Mouse (Mus musculus) forebrain, embryonic 12.5 days (tissue): Measurements from ENCODE around the gene 1700010B08Rik. TPM values are rescaled to one million over a fixed set of nuclear protein-coding genes. Genes with fewer than 3 reads are reported as not detected.
"Not testable (repeated sequence)": the region's sequence is repeated elsewhere in the genome, so short reads cannot be mapped to it uniquely, and the experiment has no call there.

ENCODE experiments used
- ATAC-seq: fragments of 200-750 bp; cut with Nextera tagmentation; 2 replicates; pipeline ENCODE4 v1.8.0; 2017; ENCODE audit warnings: moderate TSS enrichment; ENCODE audit not compliant: low FRiP score
- H3K27ac ChIP-seq: fragments of 300-500 bp; sonication (generic); 2 replicates; pipeline ENCODE4 v1.5.1; 2016; ENCODE audit warnings: mild to moderate bottlenecking
- H3K27me3 ChIP-seq: fragments of 300-500 bp; sonication (generic); 2 replicates; pipeline ENCODE4 v1.6.1; 2016; ENCODE audit warnings: mild to moderate bottlenecking
- H3K36me3 ChIP-seq: fragments of 300-500 bp; sonication (generic); replicated peaks from 2 replicates; pipeline ENCODE4 v1.6.1; 2016; ENCODE audit warnings: mild to moderate bottlenecking
- H3K4me1 ChIP-seq: fragments of 300-500 bp; sonication (generic); 2 replicates; pipeline ENCODE4 v1.6.1; 2016
- H3K4me2 ChIP-seq: fragments of 300-500 bp; sonication (generic); 2 replicates; pipeline ENCODE4 v1.6.1; 2016; ENCODE audit warnings: mild to moderate bottlenecking, moderate library complexity
- H3K4me3 ChIP-seq: fragments of 300-500 bp; sonication (generic); replicated peaks from 2 replicates; pipeline ENCODE4 v1.5.1; 2016; ENCODE audit warnings: mild to moderate bottlenecking
- H3K9ac ChIP-seq: fragments of 300-500 bp; sonication (generic); 2 replicates; pipeline ENCODE4 v1.6.1; 2016; ENCODE audit warnings: mild to moderate bottlenecking
- H3K9me3 ChIP-seq: fragments of 300-500 bp; sonication (generic); 2 replicates; pipeline ENCODE4 v1.6.1; 2016
- WGBS: fragments of 180-500 bp; shearing (Covaris S2); methylation state at CpG from one replicate; pipeline ENCODE4 v1.1.7; 2016; 5-methylcytosine and 5-hydroxymethylcytosine counted together
- polyA plus RNA-seq: library from polyadenylated mRNA; unstranded; fragments of >200 nt; fragmentation: Nextera tagmentation; extraction: Ambion mirVana; gene quantifications from 2 replicates; pipeline ENCODE4 v1.2.1, GENCODE M21; 2016

1700010B08Rik gene
- polyA plus RNA-seq, 1 experiment from 2014 or later = not detected

GRCm38 (mm10) chr2:173702096-173702866, 16.9 kb upstream of the 1700010B08Rik start:
- no peaks in the 10 kb centered on the region for H3K27me3 ChIP-seq
- no peaks in the 10 kb centered on the region for H3K9me3 ChIP-seq
- no peaks in the 10 kb centered on the region for H3K4me1 ChIP-seq
- ATAC-seq = no peak
- no peak overlapping the region for H3K9ac ChIP-seq
- H3K4me3 ChIP-seq = no peak overlapping the region
- H3K27ac ChIP-seq = peak overlapping the region; percentile 42; the same call in 1 of the 2 replicates
- peaks cover 57% of the 10 kb centered on the region for H3K36me3 ChIP-seq
- 85% methylated on average over 16 of the region's 16 CpGs for WGBS
- no peak overlapping the region for H3K4me2 ChIP-seq

GRCm38 (mm10) chr2:173702867-173703237, 16.4 kb upstream of the 1700010B08Rik start:
- Histone ChIP-seq H3K9me3 (no peaks in the 10 kb centered on the region), H3K27ac (no peak overlapping the region)
- 93% methylated on average over 12 of the region's 12 CpGs for WGBS

GRCm38 (mm10) chr2:173705827-173706551, 13.2 kb upstream of the 1700010B08Rik start:
- ATAC-seq = no peak
- WGBS = 86% methylated on average over 15 of the region's 15 CpGs
- Histone ChIP-seq H3K27me3 (no peaks in the 10 kb centered on the region), H3K4me3 (no peak overlapping the region), H3K4me2 (no peak overlapping the region), H3K9me3 (no peaks in the 10 kb centered on the region), H3K4me1 (no peaks in the 10 kb centered on the region), H3K9ac (no peak overlapping the region), H3K36me3 (peaks cover 37% of the 10 kb centered on the region), H3K27ac (no peak overlapping the region)

More at GRCm38 (mm10) chr2:173702867-173703237, 16.4 kb upstream of the 1700010B08Rik start:
- Histone ChIP-seq H3K4me1 (no peaks in the 10 kb centered on the region), H3K36me3 (peaks cover 55% of the 10 kb centered on the region), H3K9ac (no peak overlapping the region), H3K27me3 (no peaks in the 10 kb centered on the region), H3K4me2 (no peak overlapping the region), H3K4me3 (no peak overlapping the region)
- ATAC-seq = no peak

GRCm38 (mm10) chr2:173707626-173708025, 11.6 kb upstream of the 1700010B08Rik start:
- not testable (repeated sequence) for H3K27ac ChIP-seq, H3K4me3 ChIP-seq, H3K9ac ChIP-seq, H3K4me1 ChIP-seq, ATAC-seq, H3K27me3 ChIP-seq, H3K4me2 ChIP-seq, H3K9me3 ChIP-seq
- peaks cover 21% of the 10 kb centered on the region for H3K36me3 ChIP-seq

GRCm38 (mm10) chr2:173710193-173710592, 9.0 kb upstream of the 1700010B08Rik start:
- Histone ChIP-seq H3K4me3 (no peak overlapping the region), H3K27ac (0 out of 2 replicates have a peak overlapping the region, but pooled peaks have one; percentile 13), H3K36me3 (peaks cover 6% of the 10 kb centered on the region; the same call in 1 of the 2 replicates), H3K4me2 (no peak overlapping the region), H3K9me3 (no peaks in the 10 kb centered on the region), H3K4me1 (peaks cover 17% of the 10 kb centered on the region), H3K27me3 (no peaks in the 10 kb centered on the region), H3K9ac (no peak overlapping the region)
- 85% methylated on average over 6 of the region's 6 CpGs for WGBS
- no peak for ATAC-seq

- H3K4me1 ChIP-seq = peaks cover 17% of the 10 kb centered on the region
- no peaks in the 10 kb centered on the region for H3K9me3 ChIP-seq
- no peaks in the 10 kb centered on the region for H3K27me3 ChIP-seq
- peaks cover 3% of the 10 kb centered on the region; the same call in 1 of the 2 replicates for H3K36me3 ChIP-seq
- 64% methylated on average over 10 of the region's 10 CpGs for WGBS
- H3K4me2 ChIP-seq = no peak overlapping the region
- 0 out of 2 replicates have a peak, but pooled peaks have one; percentile 13 for ATAC-seq
- H3K4me3 ChIP-seq = no peak overlapping the region
- 0 out of 2 replicates have a peak overlapping the region, but pooled peaks have one; percentile 11 for H3K27ac ChIP-seq
- no peak overlapping the region for H3K9ac ChIP-seq
Observed at GRCm38 (mm10) chr2:173712656-173713055, 6.6 kb upstream of the 1700010B08Rik start.

- ATAC-seq = no peak
- Histone ChIP-seq H3K27ac (no peak overlapping the region), H3K4me1 (peaks cover 17% of the 10 kb centered on the region), H3K4me3 (no peak overlapping the region), H3K9me3 (no peaks in the 10 kb centered on the region), H3K9ac (no peak overlapping the region), H3K4me2 (no peak overlapping the region), H3K36me3 (no peaks in the 10 kb centered on the region; the same call in 1 of the 2 replicates), H3K27me3 (no peaks in the 10 kb centered on the region)
- 77% methylated on average over 4 of the region's 4 CpGs for WGBS
Observed at GRCm38 (mm10) chr2:173713241-173713640, 6.0 kb upstream of the 1700010B08Rik start.

GRCm38 (mm10) chr2:173714620-173715218, 4.5 kb upstream of the 1700010B08Rik start:
- ATAC-seq = peak; percentile 66
- Histone ChIP-seq H3K4me1 (peaks cover 17% of the 10 kb centered on the region), H3K9me3 (no peaks in the 10 kb centered on the region), H3K4me2 (no peak overlapping the region), H3K36me3 (no peaks in the 10 kb centered on the region), H3K27me3 (no peaks in the 10 kb centered on the region), H3K4me3 (no peak overlapping the region), H3K27ac (0 out of 2 replicates have a peak overlapping the region, but pooled peaks have one; percentile 26), H3K9ac (no peak overlapping the region)
- 42% methylated on average over 8 of the region's 8 CpGs for WGBS

- peaks cover 17% of the 10 kb centered on the region for H3K4me1 ChIP-seq
- H3K9me3 ChIP-seq = no peaks in the 10 kb centered on the region
- H3K27me3 ChIP-seq = no peaks in the 10 kb centered on the region
- H3K9ac ChIP-seq = no peak overlapping the region
- no peak overlapping the region for H3K4me3 ChIP-seq
- ATAC-seq = no peak
- H3K4me2 ChIP-seq = no peak overlapping the region
- H3K36me3 ChIP-seq = no peaks in the 10 kb centered on the region
- WGBS = 94% methylated on average over 5 of the region's 5 CpGs
- H3K27ac ChIP-seq = no peak overlapping the region
Observed at GRCm38 (mm10) chr2:173716966-173717365, 2.2 kb upstream of the 1700010B08Rik start.

GRCm38 (mm10) chr2:173722251-173722857, 3.1 kb downstream of the 1700010B08Rik start:
- H3K27me3 ChIP-seq = no peaks in the 10 kb centered on the region
- no peak overlapping the region for H3K9ac ChIP-seq
- H3K4me2 ChIP-seq = no peak overlapping the region
- H3K4me1 ChIP-seq = 0 out of 2 replicates have a peak, but pooled peaks cover 5% of the 10 kb centered on the region
- ATAC-seq = no peak
- no peak overlapping the region for H3K4me3 ChIP-seq
- 87% methylated on average over 11 of the region's 11 CpGs for WGBS
- H3K9me3 ChIP-seq = no peaks in the 10 kb centered on the region
- H3K27ac ChIP-seq = no peak overlapping the region
- no peaks in the 10 kb centered on the region for H3K36me3 ChIP-seq

GRCm38 (mm10) chr2:173724382-173724781, 5.2 kb downstream of the 1700010B08Rik start:
- Histone ChIP-seq H3K9me3 (no peaks in the 10 kb centered on the region), H3K27me3 (no peaks in the 10 kb centered on the region), H3K9ac (no peak overlapping the region), H3K36me3 (no peaks in the 10 kb centered on the region), H3K4me1 (0 out of 2 replicates have a peak, but pooled peaks cover 5% of the 10 kb centered on the region), H3K4me3 (no peak overlapping the region), H3K4me2 (no peak overlapping the region), H3K27ac (no peak overlapping the region)
- WGBS = 59% methylated on average over 14 of the region's 14 CpGs
- ATAC-seq = no peak
